Mouse (Mus musculus) liver, embryonic 11.5 days (tissue): ENCODE data around the gene Rbbp8nl. TPM values are rescaled to one million over a fixed set of nuclear protein-coding genes. Genes with fewer than 3 reads are reported as not detected.
A peak's percentile ranks its signal among the peaks of the same experiment; 100 is the strongest.
"Not testable (repeated sequence)": the region's sequence is repeated elsewhere in the genome, so short reads cannot be mapped to it uniquely, and the experiment has no call there.

Experiments
- ATAC-seq: fragments of 200-750 bp; cut with Nextera tagmentation; replicated peaks from 2 replicates; pipeline ENCODE4 v1.8.0; 2017; ENCODE audit warnings: moderate number of reproducible peaks, mild to moderate bottlenecking, moderate TSS enrichment, moderate library complexity; ENCODE audit not compliant: low FRiP score
- DNase-seq: peaks from one replicate; pipeline ENCODE4 v3.0.0-alpha.2; 2017; ENCODE audit warnings: low spot score
- H3K27ac ChIP-seq: fragments of 300-500 bp; sonication (generic); 2 replicates; pipeline ENCODE4 v1.5.1; 2014; ENCODE audit warnings: mild to moderate bottlenecking, low read depth, low read length, control low read depth
- H3K27me3 ChIP-seq: fragments of 300-500 bp; sonication (generic); replicated peaks from 2 replicates; pipeline ENCODE4 v1.6.1; 2014; ENCODE audit warnings: low read length, mixed read lengths; ENCODE audit not compliant: control insufficient read depth, insufficient read depth
- H3K36me3 ChIP-seq: fragments of 300-500 bp; sonication (generic); 2 replicates; pipeline ENCODE4 v1.6.1; 2014; ENCODE audit warnings: mild to moderate bottlenecking, low read length, moderate library complexity, mixed read lengths; ENCODE audit not compliant: control insufficient read depth, insufficient read depth
- H3K4me1 ChIP-seq: fragments of 300-500 bp; sonication (generic); replicated peaks from 2 replicates; pipeline ENCODE4 v1.6.1; 2014; ENCODE audit warnings: low read length, mixed read lengths; ENCODE audit not compliant: control insufficient read depth, insufficient read depth
- H3K4me2 ChIP-seq: fragments of 300-500 bp; sonication (generic); 2 replicates; pipeline ENCODE4 v1.6.1; 2014; ENCODE audit warnings: mild to moderate bottlenecking, control low read depth, moderate library complexity
- H3K4me3 ChIP-seq: fragments of 300-500 bp; sonication (generic); 2 replicates; pipeline ENCODE4 v1.5.1; 2014; ENCODE audit warnings: low read depth, low read length, control low read depth
- H3K9ac ChIP-seq: fragments of 300-500 bp; sonication (generic); 2 replicates; pipeline ENCODE4 v1.6.1; 2014; ENCODE audit warnings: low read depth, low read length, control low read depth
- H3K9me3 ChIP-seq: fragments of 300-500 bp; sonication (generic); 2 replicates; pipeline ENCODE4 v1.6.1; 2016; ENCODE audit warnings: low read length, inconsistent platforms, mixed read lengths; ENCODE audit not compliant: control insufficient read depth
- WGBS: fragments of 180-500 bp; shearing (Covaris S2); extraction: QIAGEN DNeasy Blood & Tissue Kit; methylation state at CpG from one replicate; pipeline ENCODE4 v1.1.7; 2014; 5-methylcytosine and 5-hydroxymethylcytosine counted together
- polyA plus RNA-seq: library from polyadenylated mRNA; unstranded; fragments of >200 nt; fragmentation: Nextera tagmentation; extraction: Ambion mirVana; gene quantifications from 2 replicates; pipeline ENCODE4 v1.2.1, GENCODE M21; 2014

Rbbp8nl gene
- polyA plus RNA-seq, 1 experiment from 2014 or later: 0.16 TPM

DNA sequence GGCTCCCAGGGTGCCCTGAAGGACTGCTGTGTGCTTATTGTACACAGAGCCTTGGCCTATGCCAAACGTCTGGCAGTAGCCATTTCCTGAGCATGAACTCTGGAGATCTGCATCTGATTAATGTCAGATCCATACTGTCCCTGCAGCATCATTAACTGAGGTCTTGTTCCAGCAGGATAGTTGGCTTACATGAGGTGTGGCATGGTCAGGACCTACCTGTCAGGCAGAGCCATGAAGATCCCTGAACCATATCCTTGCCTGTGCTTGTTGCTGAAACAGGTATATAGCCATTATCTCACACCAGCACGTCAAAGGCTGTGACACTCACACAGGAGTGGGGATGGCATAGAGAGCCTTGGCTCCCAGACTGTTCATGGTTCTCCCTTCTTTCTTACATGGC lies 21.7 kb downstream of the Rbbp8nl start:
- no peak for ATAC-seq
- H3K4me1 ChIP-seq: peaks cover 13% of the 10 kb centered on the region
- no peak for DNase-seq
- H3K36me3 ChIP-seq: peaks cover 11% of the 10 kb centered on the region
- WGBS: 70% methylated on average over 2 of the region's 2 CpGs
- no peak overlapping the region for H3K4me3 ChIP-seq
- no peak overlapping the region for H3K4me2 ChIP-seq
- H3K27me3 ChIP-seq: no peaks in the 10 kb centered on the region
- H3K9me3 ChIP-seq: no peaks in the 10 kb centered on the region
- H3K27ac ChIP-seq: no peak overlapping the region
- H3K9ac ChIP-seq: no peak overlapping the region

GRCm38 (mm10) chr2:180262891-180263290 lies 26.8 kb downstream of the Rbbp8nl start:
- Histone ChIP-seq H3K9ac (no peak overlapping the region), H3K4me3 (no peak overlapping the region), H3K27me3 (no peaks in the 10 kb centered on the region), H3K9me3 (no peaks in the 10 kb centered on the region), H3K27ac (no peak overlapping the region), H3K4me2 (no peak overlapping the region), H3K36me3 (peaks cover 30% of the 10 kb centered on the region), H3K4me1 (peaks cover 8% of the 10 kb centered on the region)
- ATAC-seq (no peak), DNase-seq (no peak)
- 87% methylated on average over 10 of the region's 10 CpGs for WGBS

DNA sequence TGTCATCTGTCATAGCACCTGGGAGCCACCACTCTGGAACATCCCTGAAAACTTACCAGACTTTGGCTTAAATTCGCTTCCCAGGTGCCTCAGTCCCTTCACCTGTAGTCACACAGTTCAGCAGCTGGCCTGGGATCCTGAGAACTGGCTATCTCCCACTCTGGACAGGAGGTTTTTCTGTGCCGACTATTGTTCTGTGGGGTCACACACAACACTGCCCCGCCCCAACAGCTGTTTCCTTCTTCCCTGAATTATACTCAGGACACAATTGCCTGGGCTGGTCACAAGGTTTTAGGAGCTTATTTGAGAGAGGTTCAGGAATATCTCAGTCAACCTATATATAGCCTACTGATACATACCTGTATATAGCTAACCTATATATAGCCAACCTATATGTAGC lies 27.2 kb downstream of the Rbbp8nl start:
- no peak overlapping the region for H3K4me3 ChIP-seq
- H3K9me3 ChIP-seq: no peaks in the 10 kb centered on the region
- H3K27ac ChIP-seq: no peak overlapping the region
- no peak overlapping the region for H3K9ac ChIP-seq
- H3K4me1 ChIP-seq: peaks cover 8% of the 10 kb centered on the region
- 77% methylated on average over 3 of the region's 3 CpGs for WGBS
- H3K36me3 ChIP-seq: peaks cover 32% of the 10 kb centered on the region
- no peak for DNase-seq
- no peak for ATAC-seq
- H3K27me3 ChIP-seq: no peaks in the 10 kb centered on the region
- no peak overlapping the region for H3K4me2 ChIP-seq

- no peaks in the 10 kb centered on the region for H3K27me3 ChIP-seq
- peaks cover 8% of the 10 kb centered on the region for H3K4me1 ChIP-seq
- no peak overlapping the region for H3K4me2 ChIP-seq
- no peak overlapping the region for H3K9ac ChIP-seq
- ATAC-seq (no peak), DNase-seq (no peak)
- peaks cover 31% of the 10 kb centered on the region for H3K36me3 ChIP-seq
- H3K9me3 ChIP-seq: no peaks in the 10 kb centered on the region
- 86% methylated on average over 7 of the region's 7 CpGs for WGBS
- no peak overlapping the region for H3K4me3 ChIP-seq
- no peak overlapping the region for H3K27ac ChIP-seq
Observed at GRCm38 (mm10) chr2:180261901-180262300, 27.8 kb downstream of the Rbbp8nl start.

GRCm38 (mm10) chr2:180260610-180261480 lies 28.8 kb downstream of the Rbbp8nl start:
- Histone ChIP-seq H3K27me3 (no peaks in the 10 kb centered on the region), H3K4me3 (no peak overlapping the region), H3K36me3 (peaks cover 27% of the 10 kb centered on the region), H3K4me1 (peaks cover 12% of the 10 kb centered on the region), H3K27ac (no peak overlapping the region), H3K4me2 (no peak overlapping the region), H3K9ac (no peak overlapping the region), H3K9me3 (no peaks in the 10 kb centered on the region)
- ATAC-seq (no peak), DNase-seq (no peak)
- WGBS: 64% methylated on average over 8 of the region's 8 CpGs

- not testable (repeated sequence) for H3K27me3 ChIP-seq, DNase-seq, ATAC-seq, H3K4me2 ChIP-seq, H3K4me3 ChIP-seq, H3K9ac ChIP-seq, H3K9me3 ChIP-seq
- 68% methylated on average over 17 of the region's 17 CpGs for WGBS
- peaks cover 13% of the 10 kb centered on the region for H3K4me1 ChIP-seq
- H3K36me3 ChIP-seq: peaks cover 27% of the 10 kb centered on the region
- H3K27ac ChIP-seq: peak overlapping the region; percentile 34; the same call in 1 of the 2 replicates
Observed at GRCm38 (mm10) chr2:180259826-180260609, 29.7 kb downstream of the Rbbp8nl start.

DNA sequence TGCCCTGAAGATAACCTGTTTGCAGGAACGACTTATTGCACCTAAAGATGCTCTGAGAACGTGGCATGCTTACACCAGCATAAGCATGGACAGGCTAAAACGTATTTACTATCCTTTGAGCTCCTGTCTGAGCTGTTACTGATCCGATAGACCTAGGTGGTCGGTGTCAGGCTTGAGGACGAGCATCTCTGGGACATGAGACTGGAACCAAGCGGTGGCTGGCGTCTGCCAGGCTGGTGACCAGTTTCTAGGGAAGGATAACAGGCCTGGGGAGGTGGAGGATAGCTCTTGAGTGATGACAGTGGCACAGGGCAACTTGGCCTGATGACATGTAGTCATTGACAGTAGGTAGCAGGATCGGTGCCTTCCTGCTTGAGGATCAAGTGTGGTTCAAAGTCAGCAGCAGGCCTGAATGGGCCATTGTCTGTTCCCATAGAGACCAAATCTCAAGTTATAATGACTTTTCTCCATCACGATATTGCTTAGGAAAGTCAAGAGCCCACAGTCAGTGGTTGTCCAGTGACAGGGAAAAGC lies 30.7 kb downstream of the Rbbp8nl start:
- not testable (repeated sequence) for ATAC-seq, H3K9ac ChIP-seq, H3K27me3 ChIP-seq, DNase-seq, H3K4me3 ChIP-seq, H3K9me3 ChIP-seq
- peaks cover 25% of the 10 kb centered on the region for H3K36me3 ChIP-seq
- 77% methylated on average over 10 of the region's 10 CpGs for WGBS
- peaks cover 13% of the 10 kb centered on the region for H3K4me1 ChIP-seq
- H3K27ac ChIP-seq: peak overlapping the region; percentile 85; the same call in 1 of the 2 replicates
- H3K4me2 ChIP-seq: peak overlapping the region; percentile 81

DNA sequence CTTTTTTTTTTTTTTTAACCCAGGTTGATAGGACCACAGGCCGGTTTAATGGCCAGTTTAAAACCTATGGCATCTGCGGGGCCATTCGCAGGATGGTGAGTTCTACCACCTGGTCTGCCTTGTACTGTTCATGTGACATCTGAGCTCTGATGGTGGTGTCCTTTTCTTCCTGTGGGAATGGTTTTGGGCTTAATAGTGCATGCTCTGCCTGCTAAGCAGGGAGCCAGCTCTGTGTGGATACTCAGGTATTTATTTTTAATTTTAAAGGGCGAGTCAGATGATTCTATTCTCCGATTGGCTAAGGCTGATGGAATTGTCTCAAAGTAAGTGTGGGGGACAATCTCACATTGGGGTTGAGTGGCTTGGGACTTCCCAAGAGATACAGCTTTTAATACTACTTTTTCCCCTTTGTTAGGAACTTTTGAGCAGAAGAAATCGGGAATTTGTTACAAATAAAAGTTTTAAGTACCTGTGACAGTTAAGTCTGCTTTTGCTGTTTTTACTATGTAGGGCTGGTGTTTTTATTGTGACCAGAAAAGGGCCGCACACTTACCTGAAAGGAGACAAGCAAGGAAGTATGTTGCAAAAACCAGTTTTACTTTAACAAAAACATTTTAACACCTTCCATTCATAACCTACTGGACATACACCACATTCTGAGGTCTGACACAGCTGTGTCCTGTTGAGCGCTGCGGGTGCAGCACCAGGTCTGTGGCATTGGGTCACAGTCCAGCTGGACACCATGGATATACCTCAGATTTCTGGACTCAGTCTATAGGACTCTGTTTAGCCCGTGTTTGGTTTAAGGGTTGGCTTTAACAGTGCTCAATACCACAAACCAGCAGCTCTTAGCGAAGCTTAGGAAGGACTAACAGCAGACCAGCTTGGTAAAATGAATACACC lies 31.5 kb downstream of the Rbbp8nl start:
- Histone ChIP-seq H3K4me2 (peak overlapping the region; percentile 81), H3K9me3 (no peaks in the 10 kb centered on the region), H3K27me3 (no peaks in the 10 kb centered on the region), H3K4me3 (peak overlapping the region; percentile 98), H3K36me3 (peaks cover 21% of the 10 kb centered on the region; the same call in 1 of the 2 replicates), H3K27ac (peak overlapping the region; percentile 85), H3K9ac (peak overlapping the region; percentile 98), H3K4me1 (peaks cover 13% of the 10 kb centered on the region)
- ATAC-seq (no peak), DNase-seq (no peak)
- 44% methylated on average over 11 of the region's 11 CpGs for WGBS
